Mouse (Mus musculus) CH12.LX (cell line): ENCODE data around the gene Runx3.

Experiments
- CTCF ChIP-seq, 2 experiments: IDR thresholded peaks in 1 of 2; conservative IDR thresholded peaks in 1 of 2; 2 replicates each; pipeline ENCODE4 v1.5.1; 2011 to 2012; ENCODE audit warnings: low read depth in 2 of 2, low read length in 2 of 2, improper control_type of control experiment in 1 of 2, inconsistent platforms in 1 of 2, mild to moderate bottlenecking in 1 of 2, moderate library complexity in 1 of 2
- GABPA ChIP-seq: IDR thresholded peaks from 2 replicates; pipeline ENCODE4 v1.6.1; 2012; ENCODE audit warnings: low read depth, low read length, improper control_type of control experiment, inconsistent platforms; ENCODE audit not compliant: insufficient replicate concordance
- KAT2A ChIP-seq: IDR thresholded peaks from 2 replicates; pipeline ENCODE4 v1.6.1; 2012; ENCODE audit warnings: low read length, improper control_type of control experiment, inconsistent platforms; ENCODE audit not compliant: insufficient replicate concordance
- MXI1 ChIP-seq: IDR thresholded peaks from 2 replicates; pipeline ENCODE4 v1.6.1; 2011; ENCODE audit warnings: mild to moderate bottlenecking, low read depth, low read length, improper control_type of control experiment
- POLR2AphosphoS2 ChIP-seq: IDR thresholded peaks from 2 replicates; pipeline ENCODE4 v1.6.1; 2011; ENCODE audit warnings: low read depth, low read length, improper control_type of control experiment
- TCF12 ChIP-seq: IDR thresholded peaks from 2 replicates; pipeline ENCODE4 v1.6.1; 2014; ENCODE audit warnings: low read depth, mild to moderate bottlenecking, inconsistent platforms, low read length, improper control_type of control experiment
- ZC3H11A ChIP-seq: IDR thresholded peaks from 2 replicates; pipeline ENCODE4 v1.6.1; 2012; ENCODE audit warnings: low read depth, mild to moderate bottlenecking, inconsistent platforms, low read length, improper control_type of control experiment

GRCm38 (mm10) chr4:135133711-135134110 lies 13.3 kb downstream of the Runx3 start:
- TF ChIP-seq POLR2AphosphoS2: no peak
- TF ChIP-seq TCF12: peak; percentile 53; the same call in 1 of the 2 replicates
- no peak for TF ChIP-seq KAT2A
- TF ChIP-seq CTCF (conservative IDR thresholded peaks at IDR 0.05 in 1 of 2, IDR thresholded peaks at IDR 0.05 in 1 of 2; ENCODE audit: low read depth in 2 of 2, low read length in 2 of 2): no peak
- TF ChIP-seq GABPA: no peak
- no peak for TF ChIP-seq MXI1
- no peak for TF ChIP-seq ZC3H11A
